Mouse (Mus musculus) C2C12 (cell line): ENCODE results near the gene Igf2bp1.

Source experiments
- CEBPB ChIP-seq: IDR thresholded peaks from one replicate; pipeline ENCODE4 v1.6.1; 2011; ENCODE audit warnings: low read depth, mild to moderate bottlenecking, control low read depth, moderate library complexity
- CTCF ChIP-seq: IDR thresholded peaks from one replicate; pipeline ENCODE4 v1.5.1; 2011; ENCODE audit not compliant: control insufficient read depth, insufficient read depth, insufficient read length
- FOSL1 ChIP-seq: IDR thresholded peaks from one replicate; pipeline ENCODE4 v1.8.0; 2011; ENCODE audit warnings: mild to moderate bottlenecking, low read length; ENCODE audit not compliant: poor library complexity, insufficient read depth, severe bottlenecking
- MYOD1 ChIP-seq: IDR thresholded peaks from one replicate; pipeline ENCODE4 v1.6.1; 2011; ENCODE audit warnings: low read depth; ENCODE audit not compliant: control insufficient read depth, insufficient read length
- MYOG ChIP-seq: IDR thresholded peaks from one replicate; pipeline ENCODE4 v1.6.1; 2011; ENCODE audit not compliant: control insufficient read depth, insufficient read length; ENCODE audit errors: extremely low read depth
- USF1 ChIP-seq: IDR thresholded peaks from one replicate; pipeline ENCODE4 v1.6.1; 2011; ENCODE audit warnings: low read depth, mild to moderate bottlenecking, control low read depth, moderate library complexity

- TF ChIP-seq CTCF (no peak), FOSL1 (no peak), USF1 (no peak), CEBPB (no peak), MYOD1 (no peak), MYOG (no peak)
Measured at GRCm38 (mm10) chr11:96015421-96015820, 9.7 kb upstream of the Igf2bp1 start.
